In the genomic region with DNA sequence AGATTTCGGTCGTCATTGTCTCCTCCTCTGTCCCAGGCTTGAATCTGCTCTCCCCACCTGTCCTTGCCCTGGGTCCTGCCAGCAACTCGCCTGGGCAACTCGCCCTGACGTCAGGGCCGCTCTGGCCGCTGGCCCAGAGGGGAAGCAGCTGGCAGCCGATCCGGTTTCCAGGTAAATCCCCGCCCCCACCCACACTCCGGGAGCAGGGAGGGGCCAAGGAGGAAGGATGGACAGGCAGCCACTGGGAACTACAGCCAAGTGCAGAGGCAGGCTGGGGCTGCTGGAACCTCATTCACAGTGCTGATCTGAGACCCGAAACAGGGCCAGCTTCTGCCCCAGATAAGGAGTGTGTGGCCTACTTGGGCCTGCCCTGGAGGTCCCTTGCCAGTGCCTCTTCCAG, we compare ENCODE assay signal across 8 mouse cellular contexts. TPM values are rescaled to one million over a fixed set of nuclear protein-coding genes. Genes with fewer than 3 reads are reported as not detected.
A peak's percentile ranks its signal among the peaks of the same experiment; 100 is the strongest.
DNase-seq lines count a peak whose midpoint lies in the region; ATAC-seq and TF ChIP-seq lines count a peak whose summit lies in the region.

No protein-coding gene starts in this region.

- H3K9me3 ChIP-seq in megakaryocyte, embryonic 14.5 days: peaks cover 32% of the 10 kb centered on the region
- peaks cover 6% of the 10 kb centered on the region for H3K9me3 ChIP-seq in kidney, embryonic 16.5 days (ENCODE audit: low read length)
- H3K9me3 ChIP-seq in forebrain, embryonic 14.5 days (replicated peaks; ENCODE audit: control insufficient read depth, low read length): no peaks in the 10 kb centered on the region

- H3K36me3 ChIP-seq in megakaryocyte, embryonic 14.5 days (replicated peaks; ENCODE audit: low read length): no peaks in the 10 kb centered on the region
- no peaks in the 10 kb centered on the region for H3K36me3 ChIP-seq in heart, adult 2 months (ENCODE audit: control insufficient read depth, insufficient read depth, low read length)
- H3K36me3 ChIP-seq in kidney, embryonic 16.5 days (ENCODE audit: insufficient read depth, low read length): no peaks in the 10 kb centered on the region
- H3K36me3 ChIP-seq in forebrain, embryonic 14.5 days (ENCODE audit: control insufficient read depth, insufficient read depth, low read length): no peaks in the 10 kb centered on the region

- 5% methylated on average over 12 of the region's 12 CpGs for WGBS in heart, adult 2 months
- 6% methylated on average over 12 of the region's 12 CpGs for WGBS in kidney, embryonic 16.5 days
- WGBS in forebrain, embryonic 14.5 days: 13% methylated on average over 12 of the region's 12 CpGs

- peak overlapping the region; percentile 59 for H3K4me3 ChIP-seq in megakaryocyte, embryonic 14.5 days (replicated peaks)
- H3K4me3 ChIP-seq in heart, adult 2 months: no peak overlapping the region
- no peak overlapping the region; the same call in 1 of the 2 replicates for H3K4me3 ChIP-seq in kidney, embryonic 16.5 days (ENCODE audit: low read length)
- H3K4me3 ChIP-seq in forebrain, embryonic 14.5 days (ENCODE audit: low read depth, low read length): no peak overlapping the region

- ATAC-seq in megakaryocyte, adult 5-6 weeks (ENCODE audit: poor library complexity, severe bottlenecking): no peak
- no peak for ATAC-seq in kidney, embryonic 16.5 days (ENCODE audit: low FRiP score, low TSS enrichment)
- peak; percentile 45 for ATAC-seq in megakaryocyte progenitor cell, adult 5-6 weeks (replicated peaks; ENCODE audit: poor library complexity)
- no peak for ATAC-seq in frontal cortex, adult (ENCODE audit: low TSS enrichment)
- no peak for ATAC-seq in forebrain, embryonic 14.5 days
- no peak for ATAC-seq in activated CD4-positive, CD25-positive, alpha-beta regulatory T cell, adult 4 months

- TF ChIP-seq POLR2A in heart, adult 2 months (IDR thresholded peaks at IDR 0.05; ENCODE audit: insufficient read depth, low read depth, low read length): no peak

- H3K9ac ChIP-seq in heart, adult 2 months (ENCODE audit: low read depth, low read length): no peak overlapping the region
- H3K9ac ChIP-seq in kidney, embryonic 16.5 days (replicated peaks; ENCODE audit: low read length): no peak overlapping the region
- no peak overlapping the region for H3K9ac ChIP-seq in forebrain, embryonic 14.5 days (ENCODE audit: low read length)

- H3K27ac ChIP-seq in heart, adult 2 months: no peak overlapping the region
- peak overlapping the region; percentile 3; the same call in 1 of the 2 replicates for H3K27ac ChIP-seq in kidney, embryonic 16.5 days (ENCODE audit: low read length)
- H3K27ac ChIP-seq in forebrain, embryonic 14.5 days (ENCODE audit: low read depth, low read length): no peak overlapping the region

- intact Hi-C loops in heart, adult 2 months (cut with DNase I): no loop called here

- TF ChIP-seq CTCF in heart, adult 2 months (IDR thresholded peaks at IDR 0.05): no peak

- no peak for TF ChIP-seq EP300 in heart, adult 2 months (IDR thresholded peaks at IDR 0.05; ENCODE audit: insufficient read depth, low read depth, low read length)

- DNase-seq in heart, adult 2 months: peak; percentile 67 to 68
- DNase-seq in forebrain, embryonic 14.5 days (ENCODE audit: low spot score): no peak

- peak overlapping the region; percentile 28 for H3K4me2 ChIP-seq in kidney, embryonic 16.5 days (replicated peaks; ENCODE audit: low read depth, low read length)
- no peak overlapping the region for H3K4me2 ChIP-seq in forebrain, embryonic 14.5 days (ENCODE audit: low read length)

- peaks cover 24% of the 10 kb centered on the region for H3K4me1 ChIP-seq in megakaryocyte, embryonic 14.5 days
- peaks cover 5% of the 10 kb centered on the region for H3K4me1 ChIP-seq in heart, adult 2 months (ENCODE audit: control insufficient read depth, insufficient read depth, low read length)
- H3K4me1 ChIP-seq in kidney, embryonic 16.5 days (ENCODE audit: insufficient read depth, low read length): peaks cover 41% of the 10 kb centered on the region
- peaks cover 20% of the 10 kb centered on the region for H3K4me1 ChIP-seq in forebrain, embryonic 14.5 days (ENCODE audit: control insufficient read depth, insufficient read depth, low read length)

- peaks cover 71% of the 10 kb centered on the region for H3K27me3 ChIP-seq in megakaryocyte, embryonic 14.5 days (replicated peaks)
- H3K27me3 ChIP-seq in heart, adult 2 months (ENCODE audit: control insufficient read depth, insufficient read depth, low read length): no peaks in the 10 kb centered on the region
- no peaks in the 10 kb centered on the region for H3K27me3 ChIP-seq in kidney, embryonic 16.5 days (ENCODE audit: insufficient read depth, low read length)
- peaks cover 7% of the 10 kb centered on the region; the same call in 1 of the 2 replicates for H3K27me3 ChIP-seq in forebrain, embryonic 14.5 days (replicated peaks; ENCODE audit: control insufficient read depth, insufficient read depth, low read length)

- no peaks in the 10 kb centered on the region for H3K79me2 ChIP-seq in heart, adult 2 months (replicated peaks; ENCODE audit: control insufficient read depth, insufficient read depth, low read length)

RNA-seq across cellular contexts. Expression of gene Fam222a, which starts 2.5 kb away (rescaled TPM):
- 0.34 and 9.8 TPM in 2 replicates for polyA plus RNA-seq in megakaryocyte, embryonic 14.5 days (2012; ENCODE audit: insufficient read depth, low replicate concordance)
- total RNA-seq in megakaryocyte, adult 5-6 weeks (2015): 0.16 and 0.22 TPM in 2 replicates
- total RNA-seq in megakaryocyte, adult 5-6 weeks (2017): 0.11 and 0.69 TPM in 2 replicates
- 1 to 10 TPM; 2.1 to 5.0 TPM for total RNA-seq in heart, adult 2 months (2021)
- 2.0 and 2.8 TPM in 2 replicates for polyA plus RNA-seq in heart, adult 2 months (2012; rRNA removed)
- polyA plus RNA-seq in kidney, embryonic 16.5 days (2015; fragmentation: Nextera tagmentation; extraction: Ambion mirVana): 4.1 and 4.5 TPM in 2 replicates
- 0.47 and 0.88 TPM in 2 replicates for total RNA-seq in megakaryocyte progenitor cell, adult 5-6 weeks (2015)
- total RNA-seq in megakaryocyte progenitor cell, adult 5-6 weeks (2017): 0.04 TPM in 1 of 2 replicates, not detected in the other
- 4.5 and 5.0 TPM in 2 replicates for polyA plus RNA-seq in forebrain, embryonic 14.5 days (2014; fragmentation: Nextera tagmentation; extraction: Ambion mirVana)
- not detected for polyA plus RNA-seq in activated CD4-positive, CD25-positive, alpha-beta regulatory T cell, adult 4 months (2017; shearing (Covaris generic))
